Mouse (Mus musculus) limb, embryonic 10.5 days (tissue): ENCODE data around the gene Lepr. TPM values are rescaled to one million over a fixed set of nuclear protein-coding genes. Genes with fewer than 3 reads are reported as not detected.

ENCODE experiments used
- DNase-seq: peaks from one replicate; pipeline ENCODE4 v3.0.0-alpha.2; 2017; ENCODE audit warnings: low spot score
- H3K27ac ChIP-seq: fragments of 300-500 bp; sonication (generic); 2 replicates; pipeline ENCODE4 v1.5.1; 2016; ENCODE audit warnings: mild to moderate bottlenecking
- H3K27me3 ChIP-seq: fragments of 300-500 bp; sonication (generic); 2 replicates; pipeline ENCODE4 v1.6.1; 2016; ENCODE audit warnings: low read depth, mild to moderate bottlenecking; ENCODE audit not compliant: poor library complexity, severe bottlenecking
- H3K36me3 ChIP-seq: fragments of 300-500 bp; sonication (generic); 2 replicates; pipeline ENCODE4 v1.6.1; 2016; ENCODE audit warnings: mild to moderate bottlenecking, moderate library complexity
- H3K4me1 ChIP-seq: fragments of 300-500 bp; sonication (generic); 2 replicates; pipeline ENCODE4 v1.6.1; 2016
- H3K4me3 ChIP-seq: fragments of 300-500 bp; sonication (generic); 2 replicates; pipeline ENCODE4 v1.5.1; 2016; ENCODE audit warnings: mild to moderate bottlenecking, moderate library complexity
- H3K9me3 ChIP-seq: fragments of 300-500 bp; sonication (generic); replicated peaks from 2 replicates; pipeline ENCODE4 v1.6.1; 2016; ENCODE audit warnings: mild to moderate bottlenecking
- WGBS: fragments of 180-500 bp; shearing (Covaris S2); methylation state at CpG from one replicate; pipeline ENCODE4 v1.1.7; 2016; 5-methylcytosine and 5-hydroxymethylcytosine counted together
- polyA plus RNA-seq: library from polyadenylated mRNA; unstranded; fragments of >200 nt; fragmentation: Nextera tagmentation; extraction: Ambion mirVana; gene quantifications from 2 replicates; pipeline ENCODE4 v1.2.1, GENCODE M21; 2016

Gene Lepr
- polyA plus RNA-seq, 1 experiment from 2014 or later: 3.2 TPM

- WGBS: 90% methylated on average over 3 of the region's 3 CpGs
- H3K9me3 ChIP-seq: no peaks in the 10 kb centered on the region
Observed at GRCm38 (mm10) chr4:101697236-101697635, 20.0 kb upstream of the Lepr start.

GRCm38 (mm10) chr4:101699423-101699822 is 17.8 kb upstream of the Lepr start:
- no peak for DNase-seq
- Histone ChIP-seq H3K4me1 (no peaks in the 10 kb centered on the region), H3K9me3 (no peaks in the 10 kb centered on the region), H3K4me3 (no peak overlapping the region), H3K36me3 (no peaks in the 10 kb centered on the region), H3K27ac (no peak overlapping the region), H3K27me3 (no peaks in the 10 kb centered on the region)
- 92% methylated on average over 1 of the region's 1 CpGs for WGBS

More at GRCm38 (mm10) chr4:101697236-101697635, 20.0 kb upstream of the Lepr start:
- Histone ChIP-seq H3K4me3 (no peak overlapping the region), H3K36me3 (no peaks in the 10 kb centered on the region), H3K4me1 (no peaks in the 10 kb centered on the region), H3K27ac (no peak overlapping the region), H3K27me3 (no peaks in the 10 kb centered on the region)
- no peak for DNase-seq

GRCm38 (mm10) chr4:101700892-101701640 is 16.1 kb upstream of the Lepr start:
- Histone ChIP-seq H3K9me3 (no peaks in the 10 kb centered on the region), H3K27me3 (no peaks in the 10 kb centered on the region), H3K4me3 (no peak overlapping the region), H3K36me3 (no peaks in the 10 kb centered on the region), H3K27ac (no peak overlapping the region), H3K4me1 (peaks cover 1% of the 10 kb centered on the region; the same call in 1 of the 2 replicates)
- DNase-seq: no peak
- WGBS: 90% methylated on average over 14 of the region's 14 CpGs

DNA sequence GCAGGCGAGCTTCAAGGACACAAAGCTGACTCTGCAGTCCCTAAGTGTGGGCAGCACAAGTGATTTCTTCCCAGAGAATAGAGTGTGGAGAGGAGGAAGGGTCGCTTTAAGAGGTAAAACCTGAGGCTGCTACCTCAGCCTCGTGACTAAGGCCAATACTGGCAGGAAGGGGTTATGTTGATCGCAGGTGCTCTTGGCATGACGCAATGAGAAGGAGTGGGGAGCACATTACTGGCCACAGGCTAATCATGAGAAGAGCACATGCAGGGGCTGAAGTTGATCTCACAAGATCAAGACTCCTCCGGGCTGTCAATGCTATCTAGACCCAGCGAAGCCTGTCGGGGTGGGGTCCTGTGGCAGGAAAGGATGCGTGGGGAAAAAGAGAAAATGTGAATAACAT is 11.9 kb upstream of the Lepr start:
- no peak overlapping the region for H3K4me3 ChIP-seq
- no peak for DNase-seq
- H3K36me3 ChIP-seq: no peaks in the 10 kb centered on the region
- no peak overlapping the region for H3K27ac ChIP-seq
- H3K27me3 ChIP-seq: no peaks in the 10 kb centered on the region
- no peaks in the 10 kb centered on the region for H3K9me3 ChIP-seq
- peaks cover 27% of the 10 kb centered on the region for H3K4me1 ChIP-seq
- 92% methylated on average over 9 of the region's 9 CpGs for WGBS

GRCm38 (mm10) chr4:101707234-101707633 is 10.0 kb upstream of the Lepr start:
- WGBS: 10% methylated on average over 2 of the region's 2 CpGs
- Histone ChIP-seq H3K9me3 (no peaks in the 10 kb centered on the region), H3K4me3 (no peak overlapping the region), H3K27me3 (no peaks in the 10 kb centered on the region), H3K4me1 (peaks cover 33% of the 10 kb centered on the region), H3K27ac (peak overlapping the region; percentile 72), H3K36me3 (no peaks in the 10 kb centered on the region)
- peak; percentile 58 for DNase-seq

GRCm38 (mm10) chr4:101707953-101708352 is 9.3 kb upstream of the Lepr start:
- Histone ChIP-seq H3K27me3 (no peaks in the 10 kb centered on the region), H3K9me3 (no peaks in the 10 kb centered on the region), H3K4me3 (no peak overlapping the region), H3K36me3 (no peaks in the 10 kb centered on the region), H3K4me1 (peaks cover 40% of the 10 kb centered on the region), H3K27ac (peak overlapping the region; percentile 43; the same call in 1 of the 2 replicates)
- 47% methylated on average over 3 of the region's 3 CpGs for WGBS
- DNase-seq: no peak

DNA sequence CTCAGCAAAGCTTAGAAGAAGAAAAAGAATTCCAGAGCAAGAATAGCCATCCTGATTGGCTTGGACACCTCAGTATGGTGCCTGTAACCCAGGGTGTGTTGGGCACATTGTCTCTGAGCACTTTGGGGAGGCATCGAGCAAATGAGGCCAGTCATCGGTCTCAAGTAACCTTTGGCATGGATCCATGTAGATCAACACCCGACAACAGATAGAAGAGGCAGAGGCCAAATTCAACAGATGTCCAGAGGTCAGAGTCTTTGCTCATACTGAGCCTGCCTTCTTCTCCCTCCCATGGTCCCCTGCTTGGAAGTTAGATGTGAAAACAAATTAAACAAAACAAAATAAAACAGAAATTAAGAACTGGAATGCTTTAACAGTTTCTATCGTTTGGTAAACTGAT is 6.8 kb upstream of the Lepr start:
- no peak overlapping the region for H3K4me3 ChIP-seq
- no peak overlapping the region for H3K27ac ChIP-seq
- DNase-seq: no peak
- H3K9me3 ChIP-seq: no peaks in the 10 kb centered on the region
- 83% methylated on average over 4 of the region's 4 CpGs for WGBS
- H3K36me3 ChIP-seq: no peaks in the 10 kb centered on the region
- H3K4me1 ChIP-seq: peaks cover 45% of the 10 kb centered on the region
- no peaks in the 10 kb centered on the region for H3K27me3 ChIP-seq

GRCm38 (mm10) chr4:101711100-101711499 is 6.1 kb upstream of the Lepr start:
- H3K9me3 ChIP-seq: no peaks in the 10 kb centered on the region
- peaks cover 44% of the 10 kb centered on the region for H3K4me1 ChIP-seq
- H3K4me3 ChIP-seq: no peak overlapping the region
- H3K36me3 ChIP-seq: no peaks in the 10 kb centered on the region
- no peak overlapping the region for H3K27ac ChIP-seq
- DNase-seq: no peak
- 88% methylated on average over 4 of the region's 4 CpGs for WGBS
- peaks cover 5% of the 10 kb centered on the region for H3K27me3 ChIP-seq

DNA sequence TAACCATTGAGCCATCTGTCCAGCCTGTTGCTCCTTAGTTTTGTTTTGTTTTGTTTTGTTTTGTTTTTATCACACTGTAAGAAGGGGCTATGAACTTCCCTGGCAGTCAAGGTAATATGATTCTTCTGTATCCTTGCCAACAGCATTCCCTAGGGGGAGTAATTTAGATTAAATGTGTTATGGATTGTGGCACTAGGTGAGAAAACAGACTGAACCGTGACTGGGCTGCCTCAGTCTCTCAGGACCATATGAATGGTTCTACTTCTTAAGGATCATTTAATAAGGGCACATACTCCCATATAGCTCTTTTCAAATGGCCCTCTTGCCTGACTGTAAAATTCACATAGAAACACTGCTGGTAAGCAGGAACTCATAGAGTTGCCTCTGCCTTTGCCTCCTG is 4.6 kb upstream of the Lepr start:
- no peaks in the 10 kb centered on the region for H3K9me3 ChIP-seq
- no peaks in the 10 kb centered on the region for H3K36me3 ChIP-seq
- peak overlapping the region; percentile 82 for H3K27ac ChIP-seq
- no peak for DNase-seq
- H3K27me3 ChIP-seq: peaks cover 19% of the 10 kb centered on the region
- H3K4me3 ChIP-seq: no peak overlapping the region
- WGBS: 16% methylated on average over 1 of the region's 1 CpGs
- peaks cover 37% of the 10 kb centered on the region for H3K4me1 ChIP-seq

GRCm38 (mm10) chr4:101715302-101715701 is 1.9 kb upstream of the Lepr start:
- Histone ChIP-seq H3K4me3 (no peak overlapping the region), H3K27ac (no peak overlapping the region), H3K4me1 (peaks cover 25% of the 10 kb centered on the region), H3K36me3 (no peaks in the 10 kb centered on the region), H3K9me3 (no peaks in the 10 kb centered on the region), H3K27me3 (peaks cover 32% of the 10 kb centered on the region)
- 90% methylated on average over 8 of the region's 8 CpGs for WGBS
- DNase-seq: no peak

GRCm38 (mm10) chr4:101715805-101716204 is 1.4 kb upstream of the Lepr start:
- DNase-seq: no peak

DNA sequence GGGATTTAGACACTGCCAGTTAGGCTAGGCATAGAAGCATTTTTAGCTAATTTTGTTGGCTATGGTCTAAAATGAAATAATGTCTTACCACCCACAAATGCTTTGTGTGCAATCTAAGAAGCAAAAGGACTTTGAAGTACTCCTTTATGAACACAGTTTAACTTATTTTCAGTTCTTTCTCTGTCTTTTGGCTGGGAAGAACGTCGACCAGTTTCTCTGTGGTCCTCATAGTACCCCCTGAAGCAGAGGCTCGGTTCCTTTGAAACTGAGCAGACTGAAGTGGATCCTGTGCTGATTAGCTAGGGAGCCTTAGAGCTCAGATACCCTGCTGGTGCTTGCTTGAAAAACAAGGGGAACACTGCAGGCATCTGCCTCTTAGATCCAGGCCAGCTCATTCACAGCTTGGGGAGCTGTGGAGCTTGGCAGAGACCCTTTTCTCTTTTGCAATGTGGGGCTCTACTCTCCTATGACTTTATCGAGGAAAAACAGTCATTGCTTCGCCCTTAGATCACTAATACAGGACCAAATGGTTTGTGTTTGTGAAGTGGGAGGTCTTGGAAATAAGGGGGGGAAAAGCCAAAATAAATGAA is 1.9 kb downstream of the Lepr start:
- H3K4me1 ChIP-seq: peaks cover 7% of the 10 kb centered on the region; the same call in 1 of the 2 replicates
- H3K36me3 ChIP-seq: no peaks in the 10 kb centered on the region
- H3K27me3 ChIP-seq: peaks cover 32% of the 10 kb centered on the region
- no peaks in the 10 kb centered on the region for H3K9me3 ChIP-seq
- no peak overlapping the region for H3K4me3 ChIP-seq
- no peak overlapping the region for H3K27ac ChIP-seq
- DNase-seq: no peak
- WGBS: 6% methylated on average over 5 of the region's 5 CpGs

More at GRCm38 (mm10) chr4:101715805-101716204, 1.4 kb upstream of the Lepr start:
- Histone ChIP-seq H3K4me3 (no peak overlapping the region), H3K4me1 (peaks cover 25% of the 10 kb centered on the region), H3K36me3 (no peaks in the 10 kb centered on the region), H3K9me3 (no peaks in the 10 kb centered on the region), H3K27ac (no peak overlapping the region), H3K27me3 (peaks cover 32% of the 10 kb centered on the region)
- WGBS: 78% methylated on average over 6 of the region's 6 CpGs

- H3K27me3 ChIP-seq: peaks cover 21% of the 10 kb centered on the region
- 82% methylated on average over 4 of the region's 4 CpGs for WGBS
- no peak for DNase-seq
- H3K4me1 ChIP-seq: peaks cover 7% of the 10 kb centered on the region; the same call in 1 of the 2 replicates
- H3K27ac ChIP-seq: no peak overlapping the region
- no peak overlapping the region for H3K4me3 ChIP-seq
- H3K9me3 ChIP-seq: no peaks in the 10 kb centered on the region
- no peaks in the 10 kb centered on the region for H3K36me3 ChIP-seq
Observed at GRCm38 (mm10) chr4:101721705-101722104, 4.5 kb downstream of the Lepr start.
